Mouse (Mus musculus) midbrain, embryonic 12.5 days (tissue): ENCODE results near the gene March8. TPM values are rescaled to one million over a fixed set of nuclear protein-coding genes. Genes with fewer than 3 reads are reported as not detected.
A peak's percentile ranks its signal among the peaks of the same experiment; 100 is the strongest.
"Not testable (repeated sequence)": the region's sequence is repeated elsewhere in the genome, so short reads cannot be mapped to it uniquely, and the experiment has no call there.

Source experiments
- ATAC-seq: fragments of 200-750 bp; cut with Nextera tagmentation; 2 replicates; pipeline ENCODE4 v1.8.0; 2017; ENCODE audit warnings: low read depth, moderate TSS enrichment, moderate library complexity; ENCODE audit not compliant: low FRiP score
- H3K27ac ChIP-seq: fragments of 300-500 bp; sonication (generic); replicated peaks from 2 replicates; pipeline ENCODE4 v1.5.1; 2016; ENCODE audit warnings: mild to moderate bottlenecking
- H3K27me3 ChIP-seq: fragments of 300-500 bp; sonication (generic); 2 replicates; pipeline ENCODE4 v1.6.1; 2016; ENCODE audit warnings: mild to moderate bottlenecking
- H3K36me3 ChIP-seq: fragments of 300-500 bp; sonication (generic); 2 replicates; pipeline ENCODE4 v1.6.1; 2016
- H3K4me1 ChIP-seq: fragments of 300-500 bp; sonication (generic); 2 replicates; pipeline ENCODE4 v1.6.1; 2016
- H3K4me2 ChIP-seq: fragments of 300-500 bp; sonication (generic); replicated peaks from 2 replicates; pipeline ENCODE4 v1.6.1; 2016; ENCODE audit warnings: mild to moderate bottlenecking, moderate library complexity
- H3K4me3 ChIP-seq: fragments of 300-500 bp; sonication (generic); 2 replicates; pipeline ENCODE4 v1.5.1; 2016; ENCODE audit warnings: mild to moderate bottlenecking
- H3K9ac ChIP-seq: fragments of 300-500 bp; sonication (generic); replicated peaks from 2 replicates; pipeline ENCODE4 v1.6.1; 2016; ENCODE audit warnings: mild to moderate bottlenecking, moderate library complexity
- H3K9me3 ChIP-seq: fragments of 300-500 bp; sonication (generic); 2 replicates; pipeline ENCODE4 v1.6.1; 2016; ENCODE audit warnings: mild to moderate bottlenecking
- WGBS: fragments of 180-500 bp; shearing (Covaris S2); methylation state at CpG from one replicate; pipeline ENCODE4 v1.1.7; 2016; 5-methylcytosine and 5-hydroxymethylcytosine counted together
- polyA plus RNA-seq: library from polyadenylated mRNA; unstranded; fragments of >200 nt; fragmentation: Nextera tagmentation; extraction: Ambion mirVana; gene quantifications from 2 replicates; pipeline ENCODE4 v1.2.1, GENCODE M21; 2016

The March8 gene
- polyA plus RNA-seq, 1 experiment from 2014 or later: 54.6 TPM

GRCm38 (mm10) chr6:116351534-116351933 is 13.7 kb downstream of the March8 start:
- no peak overlapping the region for H3K9ac ChIP-seq
- no peak overlapping the region for H3K4me3 ChIP-seq
- H3K36me3 ChIP-seq: no peaks in the 10 kb centered on the region
- H3K27ac ChIP-seq: no peak overlapping the region
- H3K4me1 ChIP-seq: no peaks in the 10 kb centered on the region
- H3K27me3 ChIP-seq: no peaks in the 10 kb centered on the region
- H3K9me3 ChIP-seq: no peaks in the 10 kb centered on the region
- 84% methylated on average over 4 of the region's 4 CpGs for WGBS
- no peak for ATAC-seq
- H3K4me2 ChIP-seq: no peak overlapping the region

GRCm38 (mm10) chr6:116353428-116353827 is 15.6 kb downstream of the March8 start:
- ATAC-seq: no peak
- H3K9me3 ChIP-seq: no peaks in the 10 kb centered on the region
- no peak overlapping the region for H3K4me2 ChIP-seq
- H3K4me1 ChIP-seq: no peaks in the 10 kb centered on the region
- no peak overlapping the region for H3K27ac ChIP-seq
- no peak overlapping the region for H3K4me3 ChIP-seq
- no peak overlapping the region for H3K9ac ChIP-seq
- H3K27me3 ChIP-seq: no peaks in the 10 kb centered on the region
- H3K36me3 ChIP-seq: no peaks in the 10 kb centered on the region
- WGBS: 89% methylated on average over 1 of the region's 1 CpGs

GRCm38 (mm10) chr6:116356311-116356947 is 18.6 kb downstream of the March8 start:
- 73% methylated on average over 8 of the region's 8 CpGs for WGBS
- not testable (repeated sequence) for H3K36me3 ChIP-seq, ATAC-seq, H3K27me3 ChIP-seq, H3K9me3 ChIP-seq, H3K4me3 ChIP-seq, H3K27ac ChIP-seq, H3K4me2 ChIP-seq, H3K4me1 ChIP-seq, H3K9ac ChIP-seq

- no peak for ATAC-seq
- no peak overlapping the region for H3K27ac ChIP-seq
- WGBS: 77% methylated on average over 4 of the region's 4 CpGs
- no peak overlapping the region for H3K4me3 ChIP-seq
- H3K4me2 ChIP-seq: no peak overlapping the region
- H3K36me3 ChIP-seq: no peaks in the 10 kb centered on the region
- H3K4me1 ChIP-seq: no peaks in the 10 kb centered on the region
- no peaks in the 10 kb centered on the region for H3K9me3 ChIP-seq
- H3K27me3 ChIP-seq: no peaks in the 10 kb centered on the region
- no peak overlapping the region for H3K9ac ChIP-seq
Measured at GRCm38 (mm10) chr6:116356948-116357325, 19.1 kb downstream of the March8 start.

- no peaks in the 10 kb centered on the region for H3K4me1 ChIP-seq
- ATAC-seq: no peak
- no peaks in the 10 kb centered on the region for H3K9me3 ChIP-seq
- H3K9ac ChIP-seq: no peak overlapping the region
- no peak overlapping the region for H3K4me3 ChIP-seq
- no peaks in the 10 kb centered on the region for H3K27me3 ChIP-seq
- no peaks in the 10 kb centered on the region for H3K36me3 ChIP-seq
- no peak overlapping the region for H3K27ac ChIP-seq
- 71% methylated on average over 8 of the region's 8 CpGs for WGBS
- no peak overlapping the region for H3K4me2 ChIP-seq
Measured at GRCm38 (mm10) chr6:116358056-116358455, 20.2 kb downstream of the March8 start.

- H3K4me2 ChIP-seq: no peak overlapping the region
- no peak overlapping the region for H3K4me3 ChIP-seq
- no peaks in the 10 kb centered on the region for H3K4me1 ChIP-seq
- no peaks in the 10 kb centered on the region for H3K9me3 ChIP-seq
- WGBS: 92% methylated on average over 3 of the region's 3 CpGs
- no peaks in the 10 kb centered on the region for H3K36me3 ChIP-seq
- ATAC-seq: no peak
- H3K27ac ChIP-seq: no peak overlapping the region
- H3K27me3 ChIP-seq: no peaks in the 10 kb centered on the region
- H3K9ac ChIP-seq: no peak overlapping the region
Measured at GRCm38 (mm10) chr6:116359256-116359655, 21.4 kb downstream of the March8 start.

GRCm38 (mm10) chr6:116361463-116361862 is 23.6 kb downstream of the March8 start:
- Histone ChIP-seq H3K9me3 (no peaks in the 10 kb centered on the region), H3K4me1 (no peaks in the 10 kb centered on the region), H3K27me3 (no peaks in the 10 kb centered on the region), H3K9ac (no peak overlapping the region), H3K4me2 (no peak overlapping the region), H3K27ac (no peak overlapping the region), H3K36me3 (no peaks in the 10 kb centered on the region), H3K4me3 (no peak overlapping the region)
- ATAC-seq: no peak
- WGBS: 84% methylated on average over 3 of the region's 3 CpGs

GRCm38 (mm10) chr6:116361993-116362392 is 24.2 kb downstream of the March8 start:
- WGBS: 95% methylated on average over 4 of the region's 4 CpGs
- Histone ChIP-seq H3K9ac (no peak overlapping the region), H3K4me1 (no peaks in the 10 kb centered on the region), H3K27ac (no peak overlapping the region), H3K4me2 (no peak overlapping the region), H3K27me3 (no peaks in the 10 kb centered on the region), H3K9me3 (no peaks in the 10 kb centered on the region), H3K36me3 (no peaks in the 10 kb centered on the region), H3K4me3 (no peak overlapping the region)
- no peak for ATAC-seq

- no peak for ATAC-seq
- WGBS: 86% methylated on average over 11 of the region's 11 CpGs
Measured at GRCm38 (mm10) chr6:116367971-116368370, 30.1 kb downstream of the March8 start.

GRCm38 (mm10) chr6:116369811-116370210 is 32.0 kb downstream of the March8 start:
- Histone ChIP-seq H3K27ac (no peak overlapping the region), H3K4me1 (0 out of 2 replicates have a peak, but pooled peaks cover 4% of the 10 kb centered on the region), H3K9me3 (no peaks in the 10 kb centered on the region), H3K9ac (no peak overlapping the region), H3K36me3 (no peaks in the 10 kb centered on the region), H3K4me2 (no peak overlapping the region), H3K4me3 (no peak overlapping the region), H3K27me3 (no peaks in the 10 kb centered on the region)
- 91% methylated on average over 1 of the region's 1 CpGs for WGBS
- no peak for ATAC-seq

More at GRCm38 (mm10) chr6:116367971-116368370, 30.1 kb downstream of the March8 start:
- Histone ChIP-seq H3K4me3 (no peak overlapping the region), H3K9ac (no peak overlapping the region), H3K36me3 (no peaks in the 10 kb centered on the region), H3K9me3 (no peaks in the 10 kb centered on the region), H3K4me1 (no peaks in the 10 kb centered on the region), H3K4me2 (no peak overlapping the region), H3K27ac (no peak overlapping the region), H3K27me3 (no peaks in the 10 kb centered on the region)

GRCm38 (mm10) chr6:116370216-116370976 is 32.6 kb downstream of the March8 start:
- Histone ChIP-seq H3K4me1 (0 out of 2 replicates have a peak, but pooled peaks cover 4% of the 10 kb centered on the region), H3K27me3 (no peaks in the 10 kb centered on the region), H3K4me3 (no peak overlapping the region), H3K36me3 (no peaks in the 10 kb centered on the region), H3K4me2 (no peak overlapping the region), H3K9ac (no peak overlapping the region), H3K9me3 (no peaks in the 10 kb centered on the region), H3K27ac (no peak overlapping the region)
- 0 out of 2 replicates have a peak, but pooled peaks have one; percentile 41 for ATAC-seq
- WGBS: 85% methylated on average over 6 of the region's 6 CpGs

GRCm38 (mm10) chr6:116371500-116371899 is 33.7 kb downstream of the March8 start:
- no peak overlapping the region for H3K4me2 ChIP-seq
- WGBS: 96% methylated on average over 3 of the region's 3 CpGs

More at GRCm38 (mm10) chr6:116371500-116371899, 33.7 kb downstream of the March8 start:
- Histone ChIP-seq H3K4me3 (no peak overlapping the region), H3K36me3 (no peaks in the 10 kb centered on the region), H3K4me1 (0 out of 2 replicates have a peak, but pooled peaks cover 4% of the 10 kb centered on the region), H3K27ac (no peak overlapping the region), H3K27me3 (no peaks in the 10 kb centered on the region), H3K9me3 (no peaks in the 10 kb centered on the region), H3K9ac (no peak overlapping the region)
- ATAC-seq: no peak
